Mouse (Mus musculus) E14TG2a.4 (cell line): ENCODE results near the gene Pitpna.

Experiments used
- CTCF ChIP-seq: conservative IDR thresholded peaks from 2 replicates; pipeline ENCODE4 v1.5.1; 2014; ENCODE audit warnings: low read length
- NANOG ChIP-seq: IDR thresholded peaks from 2 replicates; pipeline ENCODE4 v1.6.1; 2014; ENCODE audit warnings: borderline replicate concordance, low read length, mixed read lengths
- POU5F1 ChIP-seq: IDR thresholded peaks from 2 replicates; pipeline ENCODE4 v1.6.1; 2014; ENCODE audit warnings: low read length, borderline replicate concordance

DNA sequence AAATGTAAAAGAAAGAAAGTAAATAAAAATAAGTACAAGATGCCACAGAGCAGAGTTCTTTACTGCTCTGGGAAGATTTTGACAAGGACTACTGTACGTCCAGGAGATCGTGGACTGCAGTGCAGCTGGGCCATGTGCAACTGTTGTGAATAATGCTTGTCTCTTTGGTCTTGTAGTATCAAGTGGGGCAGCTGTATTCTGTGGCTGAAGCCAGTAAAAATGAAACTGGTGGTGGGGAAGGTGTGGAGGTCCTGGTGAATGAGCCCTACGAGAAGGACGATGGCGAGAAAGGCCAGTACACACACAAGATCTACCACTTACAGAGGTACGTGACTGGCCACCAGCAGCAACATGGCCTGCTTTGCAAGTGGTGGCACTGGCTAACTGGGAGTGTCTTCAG lies 10.1 kb downstream of the Pitpna start:
- TF ChIP-seq CTCF (no peak), POU5F1 (no peak), NANOG (no peak)
